Mouse (Mus musculus): ENCODE measurements at regions not wholly inside any gene's neighbourhood (a gene's known extent, or its start where the extent isn't known, plus 50 kb on each side); places are given as distances from the start of the nearest gene placed in this dataset.

- no peak for TF ChIP-seq CTCF (IDR thresholded peaks at IDR 0.05; ENCODE audit: low read depth)
- TF ChIP-seq EP300 (optimal IDR thresholded peaks at IDR 0.05): no peak
Observed at GRCm38 (mm10) chr6:111883946-111884345, 389.6 kb upstream of the Lmcd1 start.

Measured in stomach, postnatal 0 days (tissue).